Mouse (Mus musculus) frontal cortex, adult (tissue): ENCODE measurements around the gene Daam2.
"Not testable (repeated sequence)": the region's sequence is repeated elsewhere in the genome, so short reads cannot be mapped to it uniquely, and the experiment has no call there.

Experiments
- ATAC-seq: cut with Nextera tagmentation; 2 replicates; pipeline ENCODE4 v1.9.2; 2017; ENCODE audit warnings: mild to moderate bottlenecking, moderate library complexity, mixed read lengths; ENCODE audit not compliant: low TSS enrichment

Gene Daam2

GRCm38 (mm10) chr17:49481876-49482275, 82.3 kb downstream of the Daam2 start:
- ATAC-seq: peak; percentile 64

DNA sequence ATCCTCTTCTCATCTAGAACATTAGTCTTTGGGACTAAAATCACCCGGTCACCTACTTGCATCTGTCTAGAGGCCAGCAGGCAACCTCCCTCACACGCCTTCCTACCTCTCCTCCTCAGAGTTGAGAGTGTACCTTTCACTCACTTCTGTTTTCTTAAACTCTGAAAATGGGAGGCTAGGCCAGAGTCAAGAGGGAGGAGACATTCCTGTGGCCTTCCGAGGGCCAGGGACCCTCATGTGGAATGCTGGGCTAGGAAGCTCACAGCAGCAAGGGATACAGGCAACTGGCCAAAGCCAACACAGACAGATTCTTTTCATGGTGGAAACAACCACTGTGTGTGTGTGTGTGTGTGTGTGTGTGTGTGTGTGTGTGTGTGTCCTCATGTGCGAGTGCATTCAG, 86.8 kb downstream of the Daam2 start:
- ATAC-seq: no peak

DNA sequence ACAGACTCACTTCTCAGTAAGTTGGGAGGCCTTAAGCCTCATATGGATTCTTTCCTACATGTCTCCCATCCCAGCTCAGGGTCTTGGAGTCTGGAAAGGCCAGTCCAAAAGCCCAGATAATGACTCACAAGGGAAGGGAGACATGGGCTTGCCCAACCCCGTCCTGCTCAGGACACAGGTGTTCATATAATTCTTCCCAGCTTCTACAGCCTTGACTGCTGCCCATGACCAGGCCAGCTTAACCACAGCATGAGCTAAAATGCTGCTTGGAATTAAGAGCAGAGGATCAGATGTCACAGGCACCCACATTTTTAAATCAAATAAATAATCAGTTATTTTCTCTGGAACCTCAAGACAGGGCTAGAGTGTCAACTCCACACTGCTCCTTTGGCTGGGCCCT, 89.0 kb downstream of the Daam2 start:
- no peak for ATAC-seq

DNA sequence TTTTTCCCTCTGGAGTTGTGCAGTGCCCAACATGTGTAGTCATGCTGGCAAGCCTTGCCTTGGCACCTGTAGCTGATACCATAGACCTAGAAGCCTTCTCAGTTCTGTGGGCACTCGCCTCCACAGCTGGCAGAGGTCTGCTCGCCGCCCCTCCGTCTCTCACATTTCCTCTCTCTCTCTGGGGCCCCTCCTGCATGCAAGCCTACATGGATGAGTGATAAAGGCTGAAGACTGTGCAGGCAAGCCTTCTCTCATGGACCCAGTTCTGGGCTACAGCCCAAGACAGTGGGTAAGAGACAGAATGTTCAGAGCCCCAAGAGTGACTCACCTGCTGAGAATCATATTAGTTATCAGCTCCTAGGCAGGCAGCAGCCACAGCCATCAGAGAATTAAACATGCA, 90.1 kb downstream of the Daam2 start:
- peak; percentile 85 for ATAC-seq

DNA sequence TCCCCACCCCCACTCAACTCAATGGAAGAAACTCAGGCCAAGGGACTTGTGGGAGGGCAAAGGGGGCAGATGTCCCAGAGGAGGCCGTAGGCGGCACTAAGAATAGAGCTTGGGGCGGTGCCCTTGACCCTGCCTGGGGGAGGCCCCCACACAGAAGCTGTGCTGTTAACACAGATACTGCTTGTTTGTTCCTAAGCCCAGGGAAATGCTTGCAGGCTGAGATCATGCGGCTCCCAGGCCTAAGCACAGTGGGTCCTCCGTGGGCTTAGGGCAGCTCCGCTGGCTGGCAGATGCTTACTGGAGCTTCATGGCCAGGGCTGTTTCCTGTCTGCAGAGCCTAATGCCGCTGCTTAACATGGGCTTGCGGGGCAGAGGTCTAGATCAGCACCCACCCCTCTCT, 91.5 kb downstream of the Daam2 start:
- ATAC-seq: no peak

DNA sequence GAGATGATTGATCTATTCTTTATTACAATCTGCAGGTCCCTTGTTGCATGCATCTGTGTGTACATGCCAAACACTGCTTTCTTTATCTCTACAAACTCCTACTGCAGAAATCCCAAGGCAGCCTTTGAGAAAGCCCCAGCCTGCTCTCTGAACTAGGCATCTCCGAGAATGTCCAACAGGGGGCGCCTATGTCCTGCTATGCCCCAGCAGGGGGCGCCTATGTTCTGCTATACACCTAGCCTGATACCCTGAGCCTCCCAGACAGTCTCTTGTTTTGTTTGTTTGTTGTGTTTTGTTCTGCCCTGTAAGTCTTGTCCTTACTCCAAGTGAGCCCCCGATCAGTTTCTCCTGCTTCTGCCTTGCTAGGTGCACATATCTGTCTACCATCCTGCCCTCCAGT, 95.9 kb downstream of the Daam2 start:
- ATAC-seq: peak; percentile 82

DNA sequence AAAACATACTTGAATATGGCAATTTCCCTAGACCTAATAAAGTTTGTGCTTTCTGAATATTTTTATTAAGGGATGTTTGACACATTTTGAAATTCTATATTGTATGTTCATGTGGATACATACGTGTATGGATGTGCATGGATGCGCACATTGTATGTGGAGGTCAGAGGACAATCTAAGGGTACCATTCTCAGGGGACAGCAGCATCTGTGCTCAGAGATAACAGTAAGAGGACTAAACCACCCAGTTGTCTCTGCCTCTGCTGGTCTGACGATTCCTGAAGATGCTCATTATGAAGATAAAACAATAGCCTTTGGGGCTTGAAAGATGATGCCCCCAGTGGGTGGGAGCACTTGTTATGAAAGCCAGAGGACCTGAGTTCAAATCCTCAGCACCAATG, 99.3 kb downstream of the Daam2 start:
- ATAC-seq: no peak

DNA sequence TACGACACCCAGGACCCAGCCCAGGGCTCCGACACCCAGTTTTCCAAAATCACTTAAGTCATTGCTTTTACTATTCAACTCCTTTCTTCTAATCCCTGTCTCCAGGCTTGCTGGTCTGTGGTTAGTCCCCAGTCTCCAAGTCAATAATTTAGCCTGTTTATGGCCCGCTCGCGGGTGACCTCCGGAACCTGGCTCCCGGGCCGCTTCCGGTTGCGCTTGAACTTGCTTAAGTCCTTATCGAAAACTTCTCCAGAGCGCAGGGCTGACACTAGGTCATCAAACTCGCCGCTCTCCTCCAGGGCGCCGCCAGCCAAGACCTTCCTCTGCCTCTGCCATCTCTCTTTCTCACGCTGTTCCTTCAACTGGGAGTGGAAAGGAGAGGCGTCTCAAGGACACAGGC, 105.8 kb downstream of the Daam2 start:
- no peak for ATAC-seq

- no peak for ATAC-seq
These were observed 106.3 kb downstream of the Daam2 start for GRCm38 (mm10) chr17:49457833-49458232.

GRCm38 (mm10) chr17:49456334-49456733, 107.8 kb downstream of the Daam2 start:
- ATAC-seq: no peak

DNA sequence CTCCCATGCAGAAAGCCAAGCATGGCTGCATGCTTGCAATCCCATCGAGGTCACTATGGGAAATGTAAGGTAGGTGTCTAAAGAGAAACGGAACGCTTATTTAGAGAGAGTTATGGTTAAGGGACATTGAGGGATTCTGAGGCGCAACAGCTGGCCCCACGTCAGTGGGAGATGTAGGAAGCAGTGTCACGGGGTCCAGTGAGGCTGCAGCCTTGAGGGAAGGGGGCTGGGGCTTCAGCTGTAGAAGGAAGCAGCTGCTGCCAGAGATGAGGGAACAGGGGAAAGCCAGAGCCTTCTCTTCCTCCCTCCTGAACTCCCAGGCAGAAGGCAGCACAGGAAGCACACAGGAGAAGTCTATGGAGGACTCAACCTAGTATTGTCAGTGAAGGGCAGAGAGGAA, 113.2 kb downstream of the Daam2 start:
- ATAC-seq: no peak

DNA sequence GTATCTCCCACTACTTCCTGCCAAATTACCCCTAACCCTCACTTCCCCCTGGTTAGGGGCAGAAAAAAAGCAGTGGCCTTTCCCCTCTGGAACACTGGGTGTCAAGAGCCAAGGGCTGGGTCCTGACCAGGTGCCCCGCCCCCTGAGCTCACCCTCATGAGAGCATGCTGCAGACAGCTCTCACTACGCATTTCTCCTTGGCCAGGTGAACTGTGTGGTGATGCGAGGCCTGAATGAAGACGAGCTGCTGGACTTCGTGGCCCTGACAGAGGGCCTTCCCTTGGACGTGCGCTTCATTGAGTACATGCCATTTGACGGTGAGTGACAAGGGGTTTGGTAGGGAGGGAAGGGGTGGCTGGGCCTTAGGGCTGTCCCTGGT, 114.9 kb downstream of the Daam2 start:
- no peak for ATAC-seq

DNA sequence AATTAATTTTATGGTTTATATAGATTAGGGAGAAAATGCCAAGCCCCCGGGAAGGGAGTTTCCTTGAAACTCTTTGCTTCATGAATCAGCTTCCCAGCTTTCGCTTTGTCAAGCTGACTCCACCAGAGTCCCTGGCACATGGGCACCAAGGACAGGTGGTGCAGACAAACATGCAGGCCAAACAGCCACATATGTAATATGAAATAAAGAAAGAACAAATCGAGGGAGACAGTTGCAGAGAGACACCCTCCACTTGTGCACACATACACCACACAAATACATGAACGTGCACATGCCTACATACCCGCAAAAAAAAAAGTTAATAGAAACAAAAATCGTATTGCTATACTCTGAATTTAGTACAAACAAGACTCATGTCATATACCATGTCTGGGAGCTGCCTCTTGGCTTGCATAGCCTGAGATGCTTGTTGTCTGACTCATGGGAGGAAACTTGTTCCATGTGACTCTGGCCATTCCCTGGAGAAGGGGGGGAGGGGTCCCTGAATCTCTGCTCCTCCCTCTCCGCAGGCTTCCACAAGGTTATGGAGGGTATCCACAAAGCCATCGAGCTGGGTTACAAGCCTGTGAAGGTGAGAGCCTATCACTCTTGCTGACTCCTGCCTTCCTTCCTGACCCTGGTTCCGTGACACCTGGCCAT, 115.4 kb downstream of the Daam2 start:
- no peak for ATAC-seq

- ATAC-seq: not testable (repeated sequence)
These were observed 121.3 kb downstream of the Daam2 start for GRCm38 (mm10) chr17:49442841-49443240.

DNA sequence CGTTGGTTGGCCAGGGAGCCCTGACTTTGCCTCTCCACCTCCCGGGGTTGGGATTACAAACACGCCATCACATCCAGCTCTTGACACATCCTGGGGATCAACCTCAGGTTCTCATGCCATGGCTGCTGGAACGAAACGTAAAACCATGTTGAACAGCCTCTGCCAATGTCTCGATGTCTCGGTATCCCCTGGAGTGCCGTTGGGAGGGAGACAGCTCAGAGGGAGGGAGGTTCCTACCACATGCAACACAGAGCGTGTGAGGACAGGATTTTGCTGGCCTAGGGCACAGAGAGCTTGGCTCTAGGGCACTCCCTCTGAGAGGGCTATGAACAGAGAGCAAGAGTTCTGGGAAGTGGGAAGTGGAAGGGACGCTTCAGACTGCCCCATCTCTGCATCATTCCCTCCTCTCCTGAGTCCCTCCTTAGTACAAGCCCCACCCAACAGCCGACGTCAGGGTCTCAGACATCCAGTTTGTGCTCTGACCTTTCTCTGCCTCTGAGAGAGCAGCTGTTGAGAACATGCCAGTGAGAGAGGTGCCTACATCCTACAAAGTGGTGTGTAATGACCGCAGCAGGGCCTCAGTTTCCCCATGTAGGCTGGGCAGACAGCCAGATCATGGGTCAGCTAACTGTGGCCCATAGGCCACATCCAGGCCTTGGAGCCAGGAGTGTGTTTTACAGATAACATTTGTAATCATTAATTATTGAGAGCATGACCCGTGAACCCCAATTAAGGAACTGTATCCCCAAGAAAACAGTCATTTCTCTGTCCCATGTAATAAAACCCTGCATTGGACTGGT, 123.6 kb downstream of the Daam2 start:
- no peak for ATAC-seq

DNA sequence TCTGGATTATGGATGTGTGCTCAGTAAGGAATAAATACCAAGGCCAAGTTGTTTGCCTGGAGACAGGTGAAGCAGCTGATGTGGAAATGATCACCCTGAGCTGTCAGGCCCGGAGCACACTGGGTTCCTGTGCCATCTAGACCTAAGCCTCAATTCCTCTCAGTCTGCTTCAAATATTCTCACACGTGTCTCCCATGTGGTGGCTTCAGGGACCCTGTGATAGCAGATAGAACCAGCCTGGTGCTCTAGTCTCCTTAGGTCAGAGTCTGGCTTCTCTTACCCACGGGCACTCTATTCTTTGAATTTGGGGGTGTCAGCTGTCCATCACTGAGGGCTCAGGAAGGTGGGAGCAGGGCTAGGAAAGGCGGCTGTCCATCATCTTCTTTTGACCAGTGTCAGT, 124.4 kb downstream of the Daam2 start:
- ATAC-seq: no peak

DNA sequence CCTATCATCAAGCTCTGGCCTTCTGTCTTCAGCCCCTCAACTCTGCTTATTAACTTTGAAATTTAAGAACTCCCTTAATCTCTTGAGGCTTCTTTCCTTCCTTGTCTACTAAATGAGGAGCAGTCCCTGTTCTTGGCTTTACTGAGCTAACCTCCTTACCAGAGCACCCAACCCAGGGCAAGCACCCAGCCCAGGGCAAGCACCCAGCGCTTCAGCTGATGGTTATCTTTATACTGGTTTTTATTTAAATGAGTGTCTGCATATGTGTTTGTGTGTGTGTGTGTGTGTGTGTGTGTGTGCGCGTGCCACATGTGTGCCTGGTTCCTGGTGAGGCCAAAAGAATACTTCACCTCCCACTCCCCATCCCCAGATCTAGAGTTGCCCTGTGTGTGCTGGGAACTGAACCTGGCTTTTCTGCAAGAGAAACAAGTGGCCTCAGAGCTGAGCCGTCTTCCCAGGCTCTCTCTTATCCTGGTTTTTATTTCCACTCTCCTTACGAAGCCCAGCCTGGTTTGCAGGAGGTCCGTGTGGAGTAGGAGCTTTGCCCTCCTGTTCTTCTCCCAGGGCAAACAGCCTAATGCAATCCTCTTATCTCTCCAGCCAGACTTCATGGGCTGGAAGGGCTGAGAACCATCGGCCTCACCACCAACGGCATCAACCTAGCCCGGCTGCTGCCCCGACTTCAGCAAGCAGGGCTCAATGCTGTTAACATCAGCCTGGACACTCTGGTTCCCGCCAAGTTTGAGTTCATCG, 125.1 kb downstream of the Daam2 start:
- ATAC-seq: no peak

DNA sequence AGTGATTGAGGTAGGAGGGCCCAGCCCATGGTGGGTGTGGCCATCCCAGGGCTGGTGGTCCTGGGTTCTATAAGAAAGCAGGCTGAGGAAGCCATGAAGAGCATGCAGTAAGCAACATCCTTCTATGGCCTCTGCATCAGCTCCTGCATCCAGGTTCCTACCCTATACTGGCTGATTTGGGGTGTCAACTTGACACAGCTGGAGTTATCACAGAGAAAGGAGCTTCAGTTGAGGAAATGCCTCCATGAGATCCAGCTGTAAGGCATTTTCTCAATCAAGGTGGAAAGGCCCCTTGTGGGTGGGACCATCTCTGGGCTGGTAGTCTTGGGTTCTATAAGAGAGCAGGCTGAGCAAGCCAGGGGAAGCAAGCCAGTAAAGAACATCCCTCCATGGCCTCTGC, 126.8 kb downstream of the Daam2 start:
- ATAC-seq: not testable (repeated sequence)

DNA sequence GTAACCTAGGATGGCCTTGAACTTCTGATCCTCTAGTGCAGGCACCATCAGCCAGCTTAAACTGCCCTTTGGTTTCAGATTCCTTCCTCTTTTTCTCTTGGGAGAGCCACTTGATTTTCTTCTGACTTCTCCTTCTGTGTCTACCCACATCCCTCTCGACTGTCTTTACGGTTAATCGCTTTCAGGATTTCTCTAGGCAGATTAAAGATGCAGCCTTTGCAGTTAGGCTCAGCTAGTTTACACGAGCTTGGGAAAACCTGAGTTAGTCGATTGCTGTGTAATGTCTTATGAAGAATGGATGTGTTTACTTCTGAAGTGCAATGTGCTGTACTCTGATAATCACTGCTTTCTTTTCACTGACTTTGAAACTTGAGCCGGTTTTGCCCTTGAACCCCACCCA, 127.5 kb downstream of the Daam2 start:
- ATAC-seq: no peak

- ATAC-seq: no peak
These were observed 129.1 kb downstream of the Daam2 start for GRCm38 (mm10) chr17:49435081-49435480.

DNA sequence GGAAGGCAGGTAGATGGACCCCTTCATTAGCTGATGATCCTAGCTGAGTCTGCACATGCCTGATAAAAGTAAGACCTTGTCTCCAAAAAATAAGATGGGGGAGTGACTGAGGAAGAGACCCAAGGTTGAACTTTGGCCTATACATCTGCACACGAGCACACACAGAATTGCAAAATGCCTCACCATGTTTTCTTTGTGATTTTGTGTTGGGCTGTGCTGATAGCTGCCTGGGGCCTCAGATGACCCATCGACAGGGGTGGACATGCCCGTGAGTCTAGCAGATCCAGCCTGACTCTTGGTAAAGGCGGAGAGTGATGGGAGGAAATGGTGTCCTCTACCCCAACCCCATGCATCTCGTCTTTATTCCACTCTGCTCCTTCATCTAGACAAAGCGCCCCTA, 129.9 kb downstream of the Daam2 start:
- no peak for ATAC-seq

DNA sequence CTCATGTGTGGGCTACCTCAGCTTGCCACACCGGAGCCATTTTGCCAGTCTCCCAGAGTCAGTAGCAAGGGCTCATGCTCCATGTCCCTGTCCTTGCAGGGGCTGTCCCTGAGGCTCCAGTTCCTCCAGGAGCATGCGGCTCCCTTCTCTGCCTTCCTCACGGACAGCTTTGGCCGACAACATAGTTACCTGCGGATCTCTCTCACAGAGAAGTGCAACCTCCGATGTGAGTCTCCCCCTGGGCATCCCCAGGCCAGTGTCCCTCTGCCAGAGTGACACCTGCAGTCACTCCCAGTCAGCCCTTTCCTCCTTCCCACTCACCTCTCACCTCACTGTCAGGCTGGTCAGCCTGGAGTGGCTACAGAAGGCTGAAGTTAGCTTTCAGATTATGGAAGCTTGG, 131.1 kb downstream of the Daam2 start:
- ATAC-seq: no peak
